Mouse (Mus musculus): ENCODE measurements around the gene Hnf1a. TPM values are rescaled to one million over a fixed set of nuclear protein-coding genes. Genes with fewer than 3 reads are reported as not detected.
"Not testable (repeated sequence)": the region's sequence is repeated elsewhere in the genome, so short reads cannot be mapped to it uniquely, and the experiment has no call there.

Gene Hnf1a
- polyA plus RNA-seq, 1 experiment from 2014 or later = 11.2 TPM

GRCm38 (mm10) chr5:114961590-114962360 lies 9.1 kb downstream of the Hnf1a start:
- Histone ChIP-seq H3K27ac (peak overlapping the region; percentile 48; the same call in 1 of the 2 replicates), H3K9ac (no peak overlapping the region), H3K4me3 (replicated peaks) (no peak overlapping the region), H3K4me2 (no peak overlapping the region), H3K4me1 (peaks cover 6% of the 10 kb centered on the region; the same call in 1 of the 2 replicates), H3K36me3 (no peaks in the 10 kb centered on the region), H3K9me3 (no peaks in the 10 kb centered on the region), H3K27me3 (replicated peaks) (no peaks in the 10 kb centered on the region)
- WGBS = 32% methylated on average over 4 of the region's 4 CpGs
- no peak for ATAC-seq (ENCODE audit: insufficient read depth, low FRiP score, low read depth)

DNA sequence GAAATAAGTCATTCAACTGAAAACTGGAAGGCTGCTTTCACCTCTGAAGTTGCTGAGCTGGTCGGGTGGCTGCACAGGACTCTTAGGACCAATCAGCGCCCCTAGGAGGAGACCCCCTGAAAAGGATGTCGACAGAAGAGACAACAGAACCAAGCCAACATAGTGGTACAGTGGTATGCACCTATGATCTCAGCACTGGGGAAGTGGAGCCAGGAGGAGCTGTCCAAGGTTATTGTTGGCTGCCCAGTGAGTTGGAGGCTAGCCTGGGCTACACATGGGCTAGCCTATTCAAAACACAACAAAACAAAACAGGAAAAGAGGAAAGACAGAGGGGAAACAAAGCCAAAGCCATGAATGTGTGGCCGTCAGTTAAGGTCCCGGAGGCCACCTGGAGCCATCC lies 12.8 kb downstream of the Hnf1a start:
- H3K36me3 ChIP-seq = no peaks in the 10 kb centered on the region
- no peak for ATAC-seq (ENCODE audit: insufficient read depth, low FRiP score, low read depth)
- WGBS = 80% methylated on average over 5 of the region's 5 CpGs

DNA sequence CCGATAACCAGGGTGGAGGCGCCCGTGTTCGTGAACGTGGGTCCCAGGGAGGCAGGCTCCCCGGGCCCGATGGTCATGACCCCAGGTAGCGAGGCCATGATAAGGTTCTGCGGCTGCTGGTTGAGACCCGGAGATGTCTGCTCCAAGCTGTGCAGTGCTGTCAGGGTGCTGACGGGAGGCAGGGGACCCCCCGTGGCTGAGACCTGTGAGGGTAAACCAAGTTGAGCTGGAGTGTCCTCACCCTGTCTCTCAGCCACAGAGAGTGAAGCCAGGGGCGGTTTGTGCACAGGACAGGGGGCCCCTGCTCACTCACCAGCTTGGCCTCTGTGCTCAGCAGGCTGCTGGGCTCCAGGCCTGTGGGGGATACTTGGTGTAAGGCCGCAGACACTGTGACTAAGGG lies 17.6 kb downstream of the Hnf1a start:
- no peak overlapping the region for H3K27ac ChIP-seq
- WGBS = 82% methylated on average over 14 of the region's 14 CpGs
- no peak overlapping the region for H3K9ac ChIP-seq
- peaks cover 8% of the 10 kb centered on the region; the same call in 1 of the 2 replicates for H3K36me3 ChIP-seq
- H3K4me3 ChIP-seq (replicated peaks) = no peak overlapping the region
- no peak overlapping the region for H3K4me2 ChIP-seq
- ATAC-seq (ENCODE audit: insufficient read depth, low FRiP score, low read depth) = no peak
- H3K27me3 ChIP-seq (replicated peaks) = no peaks in the 10 kb centered on the region
- peaks cover 12% of the 10 kb centered on the region for H3K4me1 ChIP-seq
- no peaks in the 10 kb centered on the region for H3K9me3 ChIP-seq

More for the DNA sequence above, 12.8 kb downstream of the Hnf1a start:
- Histone ChIP-seq H3K4me2 (no peak overlapping the region), H3K9me3 (no peaks in the 10 kb centered on the region), H3K9ac (no peak overlapping the region), H3K27me3 (replicated peaks) (no peaks in the 10 kb centered on the region), H3K4me3 (replicated peaks) (no peak overlapping the region), H3K27ac (no peak overlapping the region), H3K4me1 (peaks cover 6% of the 10 kb centered on the region; the same call in 1 of the 2 replicates)

DNA sequence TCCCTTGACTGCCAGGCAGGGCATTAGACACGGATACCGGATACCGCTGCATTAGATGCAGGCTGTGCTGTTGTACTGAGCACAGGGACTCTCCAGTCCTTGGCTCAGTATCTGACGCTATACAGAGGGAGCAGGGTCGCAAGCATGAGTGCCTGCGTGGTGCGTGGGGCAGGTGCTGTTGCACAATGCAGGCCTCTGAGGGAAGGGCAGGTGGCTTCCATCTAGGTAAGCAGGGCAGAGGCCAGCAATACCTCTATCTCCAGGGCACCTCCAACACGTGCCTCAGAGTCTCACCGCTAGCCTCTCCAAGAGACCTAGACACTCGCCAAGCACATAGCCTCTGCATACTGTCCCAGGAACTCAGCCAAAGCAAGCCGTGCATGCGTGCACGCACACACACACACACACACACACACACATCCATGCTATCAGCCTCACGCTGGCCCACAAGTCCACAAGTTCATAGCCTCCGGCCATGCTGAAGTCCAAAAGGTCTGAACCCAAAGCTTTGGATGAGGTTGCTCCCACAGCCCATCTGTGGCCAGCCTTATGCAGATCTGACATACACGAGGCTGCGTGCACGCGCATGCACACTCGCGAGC lies 19.5 kb downstream of the Hnf1a start:
- Histone ChIP-seq H3K4me3 (replicated peaks) (no peak overlapping the region), H3K9me3 (no peaks in the 10 kb centered on the region), H3K27me3 (replicated peaks) (no peaks in the 10 kb centered on the region), H3K4me1 (peaks cover 13% of the 10 kb centered on the region), H3K9ac (no peak overlapping the region), H3K36me3 (peaks cover 22% of the 10 kb centered on the region), H3K27ac (no peak overlapping the region), H3K4me2 (no peak overlapping the region)
- ATAC-seq (ENCODE audit: insufficient read depth, low FRiP score, low read depth) = no peak
- 74% methylated on average over 21 of the region's 21 CpGs for WGBS

DNA sequence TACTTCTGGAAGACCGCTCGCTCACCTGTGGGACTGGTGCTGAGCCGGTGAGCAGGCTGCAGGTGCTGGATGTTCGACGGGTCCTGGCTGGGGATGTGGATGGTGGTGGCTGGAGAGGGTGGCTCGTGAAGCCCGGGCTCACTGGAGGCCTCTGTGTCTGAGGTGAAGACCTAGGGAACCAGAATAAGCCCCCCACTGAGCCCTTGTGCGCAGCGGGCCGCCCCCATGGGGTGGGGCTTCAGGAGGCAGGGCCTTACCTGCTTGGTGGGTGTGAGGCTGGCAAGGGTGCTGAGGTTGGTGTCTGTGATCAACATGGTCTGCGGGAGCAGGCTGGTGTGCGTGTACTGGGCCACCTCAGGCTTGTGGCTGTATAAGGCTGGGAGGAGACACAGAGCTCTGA lies 20.2 kb downstream of the Hnf1a start:
- H3K4me2 ChIP-seq = no peak overlapping the region
- H3K9me3 ChIP-seq = no peaks in the 10 kb centered on the region
- no peaks in the 10 kb centered on the region for H3K27me3 ChIP-seq (replicated peaks)
- ATAC-seq (ENCODE audit: insufficient read depth, low FRiP score, low read depth) = no peak
- peaks cover 29% of the 10 kb centered on the region for H3K36me3 ChIP-seq
- 75% methylated on average over 12 of the region's 12 CpGs for WGBS
- peaks cover 13% of the 10 kb centered on the region for H3K4me1 ChIP-seq
- no peak overlapping the region for H3K4me3 ChIP-seq (replicated peaks)
- no peak overlapping the region for H3K27ac ChIP-seq
- no peak overlapping the region for H3K9ac ChIP-seq

- Histone ChIP-seq H3K9me3 (no peaks in the 10 kb centered on the region), H3K27ac (no peak overlapping the region), H3K27me3 (replicated peaks) (no peaks in the 10 kb centered on the region), H3K4me2 (no peak overlapping the region), H3K36me3 (peaks cover 31% of the 10 kb centered on the region), H3K4me1 (peaks cover 13% of the 10 kb centered on the region), H3K9ac (no peak overlapping the region), H3K4me3 (replicated peaks) (no peak overlapping the region)
- 83% methylated on average over 9 of the region's 9 CpGs for WGBS
- ATAC-seq (ENCODE audit: insufficient read depth, low FRiP score, low read depth) = no peak
Measured at GRCm38 (mm10) chr5:114949812-114950211, 21.1 kb downstream of the Hnf1a start.

- H3K9me3 ChIP-seq = no peaks in the 10 kb centered on the region
- no peak overlapping the region for H3K27ac ChIP-seq
- H3K27me3 ChIP-seq (replicated peaks) = no peaks in the 10 kb centered on the region
- no peak overlapping the region for H3K9ac ChIP-seq
- no peak overlapping the region for H3K4me2 ChIP-seq
- peaks cover 13% of the 10 kb centered on the region for H3K4me1 ChIP-seq
- no peak for ATAC-seq (ENCODE audit: insufficient read depth, low FRiP score, low read depth)
- peaks cover 31% of the 10 kb centered on the region for H3K36me3 ChIP-seq
- 45% methylated on average over 5 of the region's 5 CpGs for WGBS
- H3K4me3 ChIP-seq (replicated peaks) = no peak overlapping the region
Measured at GRCm38 (mm10) chr5:114949316-114949715, 21.6 kb downstream of the Hnf1a start.

DNA sequence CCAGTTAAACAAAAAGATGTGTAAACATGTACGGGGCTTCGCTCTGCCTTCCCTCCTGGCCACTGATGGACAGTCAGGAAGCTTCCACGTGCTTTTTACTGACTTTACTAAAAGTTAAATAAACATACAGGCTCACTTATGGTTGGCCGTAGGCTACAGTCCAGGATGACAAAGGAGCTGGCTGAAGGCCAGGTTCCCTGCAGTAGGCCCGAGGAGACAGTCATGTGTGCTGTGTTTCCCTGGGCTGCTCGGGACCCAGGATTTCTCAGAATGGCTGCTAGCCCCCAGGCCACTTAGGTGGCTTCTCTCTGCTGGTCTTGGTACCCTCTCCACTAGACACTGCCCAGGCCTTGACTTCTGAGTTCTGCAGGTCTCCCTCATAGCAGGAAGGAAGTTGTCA lies 22.0 kb downstream of the Hnf1a start:
- Histone ChIP-seq H3K4me3 (replicated peaks) (no peak overlapping the region), H3K4me2 (no peak overlapping the region), H3K4me1 (peaks cover 13% of the 10 kb centered on the region), H3K36me3 (peaks cover 31% of the 10 kb centered on the region), H3K27ac (no peak overlapping the region), H3K27me3 (replicated peaks) (no peaks in the 10 kb centered on the region), H3K9ac (no peak overlapping the region), H3K9me3 (no peaks in the 10 kb centered on the region)
- 25% methylated on average over 6 of the region's 6 CpGs for WGBS
- 0 out of 2 replicates have a peak, but pooled peaks have one; percentile 51 for ATAC-seq (ENCODE audit: insufficient read depth, low FRiP score, low read depth)

- Histone ChIP-seq H3K4me1 (peaks cover 11% of the 10 kb centered on the region), H3K9me3 (no peaks in the 10 kb centered on the region), H3K4me2 (no peak overlapping the region), H3K27ac (no peak overlapping the region), H3K36me3 (peaks cover 31% of the 10 kb centered on the region), H3K27me3 (replicated peaks) (no peaks in the 10 kb centered on the region), H3K4me3 (replicated peaks) (no peak overlapping the region), H3K9ac (no peak overlapping the region)
- ATAC-seq (ENCODE audit: insufficient read depth, low FRiP score, low read depth) = no peak
- WGBS = 94% methylated on average over 10 of the region's 10 CpGs
Measured at GRCm38 (mm10) chr5:114945072-114945471, 25.8 kb downstream of the Hnf1a start.

- H3K27me3 ChIP-seq (replicated peaks) = no peaks in the 10 kb centered on the region
- no peaks in the 10 kb centered on the region for H3K4me1 ChIP-seq
- peak overlapping the region; percentile 73 for H3K4me2 ChIP-seq
- peak overlapping the region; percentile 98 for H3K4me3 ChIP-seq (replicated peaks)
- no peaks in the 10 kb centered on the region for H3K9me3 ChIP-seq
- 37% methylated on average over 4 of the region's 4 CpGs for WGBS
- peak overlapping the region; percentile 94; the same call in 1 of the 2 replicates for H3K9ac ChIP-seq
- H3K27ac ChIP-seq = peak overlapping the region; percentile 89; the same call in 1 of the 2 replicates
- H3K36me3 ChIP-seq = peaks cover 21% of the 10 kb centered on the region
- ATAC-seq (ENCODE audit: insufficient read depth, low FRiP score, low read depth) = no peak
Measured at GRCm38 (mm10) chr5:114942766-114943130, 28.1 kb downstream of the Hnf1a start.

DNA sequence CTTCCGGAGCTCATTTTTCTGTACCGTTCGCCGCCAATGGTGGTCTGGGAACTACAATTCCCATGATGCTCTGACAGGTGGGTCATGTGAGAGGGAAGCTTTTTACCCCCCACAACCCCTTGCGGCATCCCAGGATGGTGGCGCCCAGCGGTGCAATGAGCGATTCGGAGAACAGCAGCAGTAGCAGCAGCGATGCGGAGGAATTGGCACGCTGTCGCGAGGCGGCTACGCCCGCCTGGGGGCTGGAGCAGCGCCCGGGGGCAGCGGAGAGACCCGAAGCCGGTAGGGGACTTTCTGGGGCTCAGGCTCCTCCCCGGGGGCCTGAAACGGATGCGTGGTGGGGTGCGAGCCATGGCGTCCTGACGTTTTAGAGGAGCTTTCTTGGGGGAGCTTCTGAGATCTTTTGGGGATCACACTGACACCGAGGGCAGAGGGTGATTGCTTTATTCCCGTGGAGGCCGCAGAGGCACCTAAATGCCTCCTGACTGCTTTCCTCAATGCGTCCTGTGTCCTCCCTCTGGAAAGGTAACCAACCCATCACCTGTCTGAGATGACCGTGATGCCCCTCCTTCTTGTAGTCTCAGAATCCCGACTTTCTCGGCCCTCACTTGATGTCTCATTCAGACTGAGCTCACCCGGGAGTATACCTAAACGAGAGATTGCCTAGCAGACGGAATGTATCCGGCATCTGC lies 28.7 kb downstream of the Hnf1a start, which contains the start of gene 2210016L21Rik:
2210016L21Rik (plus strand) TSS at position 85 of the 692 bp plus-strand sequence.
- Histone ChIP-seq H3K27ac (peak within 1 kb of the TSS; percentile 89), H3K9me3 (no peaks in the 10 kb centered on the region), H3K36me3 (peaks cover 16% of the 10 kb centered on the region), H3K9ac (peak within 1 kb of the TSS; percentile 94), H3K4me2 (peak within 1 kb of the TSS; percentile 73), H3K27me3 (replicated peaks) (no peaks in the 10 kb centered on the region), H3K4me3 (replicated peaks) (peak within 1 kb of the TSS; percentile 98), H3K4me1 (no peaks in the 10 kb centered on the region)
- peak; percentile 92 for ATAC-seq (ENCODE audit: insufficient read depth, low FRiP score, low read depth)
- WGBS = under 1% methylated on average over 39 of the region's 39 CpGs

- 58% methylated on average over 3 of the region's 3 CpGs for WGBS
- H3K4me3 ChIP-seq (replicated peaks); H3K27me3 ChIP-seq (replicated peaks); H3K36me3 ChIP-seq; H3K4me1 ChIP-seq; H3K4me2 ChIP-seq; H3K9me3 ChIP-seq; ATAC-seq (ENCODE audit: insufficient read depth, low FRiP score, low read depth); H3K27ac ChIP-seq; H3K9ac ChIP-seq: not testable (repeated sequence)
Measured at GRCm38 (mm10) chr5:114941138-114941537, 29.8 kb downstream of the Hnf1a start.

Data from stomach, embryonic 15.5 days (tissue).